Mouse (Mus musculus) frontal cortex, postnatal 36 days (tissue): ENCODE results near the gene Tnrc6c.

Source experiments
- DNase-seq, 2 experiments: peaks; one replicate each; pipeline ENCODE4 v3.0.0; 2022; ENCODE audit warnings: low spot score in 2 of 2

The Tnrc6c gene

DNA sequence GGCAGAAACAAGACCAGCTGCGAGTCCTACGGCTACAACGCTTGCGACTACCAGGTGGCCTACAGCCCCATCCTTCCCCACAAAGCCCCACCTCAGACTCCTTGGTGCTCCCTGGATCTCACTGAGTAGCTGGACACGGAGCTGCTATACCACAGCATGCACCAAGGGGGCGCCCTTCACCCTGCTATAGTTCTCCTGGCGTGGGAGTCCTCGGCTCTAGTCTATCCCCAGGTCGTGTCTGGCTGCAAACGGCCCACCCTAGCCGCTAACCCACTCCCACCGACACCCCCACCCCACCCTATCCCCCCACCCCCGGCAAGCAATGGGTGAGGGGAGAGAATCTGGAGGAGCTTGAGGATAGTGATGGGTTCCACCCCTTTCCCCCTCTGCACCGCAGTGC lies 136.2 kb downstream of the Tnrc6c start:
- peak in 1 of 2 experiments; percentile 66 for DNase-seq

DNA sequence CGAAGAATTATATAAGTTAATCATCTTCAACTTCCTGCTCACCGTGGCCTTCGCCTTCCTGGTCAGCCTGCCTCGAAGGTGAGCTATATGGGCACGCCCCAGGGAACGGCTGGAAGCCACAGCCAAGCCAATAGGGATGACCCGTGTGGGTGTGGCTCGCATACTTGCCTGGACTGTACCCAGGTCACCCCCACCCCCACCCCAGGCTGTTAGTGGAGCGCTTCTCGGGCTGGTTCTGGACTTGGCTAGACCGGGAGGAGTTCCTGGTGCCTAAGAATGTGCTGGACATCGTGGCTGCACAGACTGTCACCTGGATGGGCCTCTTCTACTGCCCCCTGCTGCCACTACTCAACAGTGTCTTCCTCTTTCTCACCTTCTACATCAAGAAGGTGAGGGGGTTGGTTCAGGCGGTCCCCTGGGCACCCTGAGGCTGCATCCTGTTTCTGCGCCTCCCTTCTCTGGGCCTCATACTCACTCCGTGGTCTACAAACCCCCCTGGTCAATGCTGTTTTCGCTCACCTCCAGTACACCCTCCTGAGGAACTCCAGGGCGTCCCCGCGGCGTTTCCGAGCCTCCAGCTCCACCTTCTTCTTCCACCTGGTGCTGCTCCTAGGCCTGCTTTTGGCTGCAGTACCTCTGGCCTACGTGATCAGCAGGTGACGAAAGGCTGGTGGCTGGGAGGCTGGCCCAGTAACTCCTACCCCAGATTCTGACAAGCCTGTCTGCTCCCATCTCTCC lies 136.8 kb downstream of the Tnrc6c start:
- DNase-seq, result no peak

DNA sequence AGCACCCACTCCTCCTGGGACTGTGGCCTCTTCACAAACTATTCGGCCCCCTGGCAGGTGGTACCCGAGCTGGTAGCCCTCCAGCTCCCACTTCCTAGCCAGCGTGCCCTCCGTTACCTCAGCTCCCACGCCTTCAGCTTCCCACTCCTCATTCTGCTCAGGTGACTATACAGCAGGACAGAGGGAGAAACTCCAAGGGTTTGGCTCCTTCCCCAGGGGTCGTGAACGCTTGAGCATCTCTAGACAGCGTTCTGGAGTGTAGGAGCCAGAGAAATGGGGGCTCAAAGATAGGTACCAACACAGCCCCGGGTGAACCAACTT lies 137.3 kb downstream of the Tnrc6c start:
- no peak for DNase-seq

DNA sequence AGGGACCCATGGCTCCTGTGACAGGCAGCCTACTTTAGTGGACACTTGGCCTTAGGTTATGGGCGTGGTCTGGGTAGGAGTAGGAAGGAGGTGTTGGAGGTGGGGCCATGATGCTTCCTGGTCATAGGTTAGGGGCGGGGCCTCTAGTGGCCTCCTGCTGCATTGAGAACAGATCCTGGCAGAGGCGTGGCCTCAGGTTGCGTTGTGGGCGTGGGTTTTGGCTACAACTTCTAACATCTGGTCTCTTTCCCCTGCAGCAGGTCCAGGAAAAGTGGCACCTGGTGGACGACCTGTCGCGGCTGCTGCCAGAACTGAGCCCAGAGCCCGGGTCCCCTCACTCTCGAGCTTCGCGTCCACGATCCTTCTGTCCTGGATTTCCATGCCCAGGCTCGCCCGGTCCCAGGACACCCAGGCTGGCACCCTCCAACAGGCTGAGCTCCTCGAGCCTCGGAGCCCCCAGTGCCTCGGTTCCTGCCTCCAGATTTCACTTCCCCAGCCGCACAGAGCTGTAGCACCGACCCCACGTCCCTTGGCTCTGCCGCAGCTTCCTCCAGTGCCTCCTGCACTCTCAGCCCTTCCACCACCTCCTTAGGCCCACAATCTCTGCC lies 138.3 kb downstream of the Tnrc6c start:
- no peak for DNase-seq

DNA sequence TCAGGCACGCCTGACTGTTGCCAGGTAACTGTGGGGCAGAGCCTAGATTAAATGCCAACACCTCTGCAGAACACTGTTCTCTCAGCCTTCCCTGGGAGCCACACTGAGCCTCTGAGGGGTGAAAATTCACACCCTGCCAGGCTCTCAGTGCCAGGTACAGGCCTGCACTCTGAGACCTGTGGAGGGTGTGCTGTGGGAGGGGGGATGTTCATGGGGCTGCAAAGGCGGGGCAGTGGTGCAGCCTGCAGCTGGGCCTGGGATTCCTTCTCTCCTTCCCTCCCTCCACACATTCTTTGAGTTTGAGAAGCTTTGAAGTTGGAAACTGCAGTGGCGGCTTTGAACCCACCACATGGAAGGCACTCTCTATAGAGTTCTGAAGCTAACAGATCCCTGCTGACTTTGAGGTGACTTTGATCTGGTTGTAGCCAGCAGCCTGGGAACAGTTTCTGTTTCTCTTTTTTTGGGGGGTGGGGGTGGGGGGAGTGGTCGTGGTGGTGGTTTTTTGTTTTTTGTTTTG lies 140.0 kb downstream of the Tnrc6c start:
- no peak for DNase-seq

DNA sequence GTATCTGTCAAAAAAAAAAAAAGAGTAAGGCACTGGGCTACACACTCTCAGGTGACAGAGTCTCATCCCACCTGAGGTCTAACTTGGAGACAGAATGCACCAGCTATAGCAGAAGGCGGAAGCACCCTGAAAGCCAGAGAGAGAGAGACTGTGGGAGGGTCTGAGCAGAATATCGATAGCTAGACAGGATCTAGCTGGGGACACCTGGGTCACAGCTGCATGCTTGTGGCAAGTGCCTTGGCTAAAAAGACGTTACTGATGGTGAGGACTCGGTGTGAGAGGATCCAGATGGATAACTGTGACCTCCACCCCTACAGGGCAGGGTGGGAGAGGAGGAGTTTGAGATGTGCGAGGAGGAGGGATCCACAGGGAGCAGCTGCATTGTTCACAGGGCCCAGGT lies 142.9 kb downstream of the Tnrc6c start:
- no peak for DNase-seq

DNA sequence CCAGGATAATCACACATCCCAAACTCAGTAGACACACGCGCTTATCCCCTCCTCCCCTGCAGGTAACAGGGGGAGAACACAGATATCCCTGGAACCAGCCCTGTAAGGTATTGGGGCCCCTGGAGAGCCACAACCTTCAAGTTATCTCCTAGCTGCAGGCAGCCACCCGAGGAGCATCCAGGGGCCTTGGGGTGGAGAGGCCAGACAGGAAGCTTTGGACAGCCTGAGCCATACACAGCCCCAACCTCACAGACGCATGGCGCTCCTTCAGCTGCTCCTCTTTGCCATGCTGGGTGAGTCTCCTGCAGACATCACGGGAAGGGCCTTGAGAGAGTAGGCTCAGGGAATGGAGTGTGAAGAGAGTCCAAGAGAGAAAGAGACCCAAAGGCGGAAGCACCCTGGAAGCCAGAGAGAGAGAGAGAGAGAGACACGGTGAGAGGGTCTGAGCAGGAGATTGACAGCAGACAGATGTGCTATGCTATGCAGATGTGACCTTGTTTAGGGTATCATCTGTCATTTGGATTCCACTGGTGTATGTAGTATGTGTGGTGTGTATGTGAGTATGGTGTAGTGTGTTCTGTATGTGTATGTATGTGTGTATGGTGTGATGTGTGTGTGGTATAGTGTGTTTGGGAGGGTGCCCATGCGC lies 143.5 kb downstream of the Tnrc6c start, which contains the start of gene 6030468B19Rik:
TSS of gene 6030468B19Rik (plus strand) at position 150 of the 649 bp plus-strand sequence.
- no peak for DNase-seq

DNA sequence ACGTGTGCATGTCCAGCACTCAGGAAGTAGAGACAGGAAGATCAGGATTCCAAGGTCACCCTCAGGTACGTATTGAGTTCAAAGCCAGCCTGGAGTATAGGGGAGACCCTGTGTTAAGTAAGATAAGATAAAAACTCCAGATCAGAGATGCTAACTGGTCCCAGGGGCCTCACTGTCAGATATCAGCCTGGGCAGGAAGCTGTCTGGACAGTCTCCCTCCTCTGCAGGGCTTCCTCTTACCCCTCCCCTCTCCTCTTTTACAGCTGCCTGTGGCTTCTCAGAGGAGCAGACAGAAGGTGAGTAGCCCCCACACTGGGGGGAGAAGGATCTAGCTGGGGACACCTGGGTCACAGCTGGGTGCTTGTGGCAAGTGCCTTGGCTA lies 144.1 kb downstream of the Tnrc6c start:
- DNase-seq, result no peak

DNA sequence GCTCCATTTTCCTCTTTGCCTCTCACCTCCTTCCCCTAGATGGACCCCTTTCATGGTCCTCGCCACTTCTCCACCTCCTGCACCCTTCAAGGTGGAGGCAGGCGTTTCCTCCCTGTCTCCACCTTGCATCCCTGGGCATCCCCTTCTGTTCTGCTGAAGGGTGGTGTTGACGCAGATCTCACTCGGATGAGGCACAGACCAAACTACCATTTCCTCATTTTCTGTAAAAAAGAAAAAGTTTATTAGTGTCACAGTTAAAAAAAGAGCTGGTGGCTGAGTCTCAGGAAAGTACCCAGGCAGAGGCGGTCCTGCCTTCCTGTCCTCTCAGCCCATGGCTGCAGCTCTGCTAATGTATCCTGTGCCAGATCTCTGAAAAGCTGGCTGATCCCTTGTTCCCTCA lies 145.1 kb downstream of the Tnrc6c start:
- no peak for DNase-seq

DNA sequence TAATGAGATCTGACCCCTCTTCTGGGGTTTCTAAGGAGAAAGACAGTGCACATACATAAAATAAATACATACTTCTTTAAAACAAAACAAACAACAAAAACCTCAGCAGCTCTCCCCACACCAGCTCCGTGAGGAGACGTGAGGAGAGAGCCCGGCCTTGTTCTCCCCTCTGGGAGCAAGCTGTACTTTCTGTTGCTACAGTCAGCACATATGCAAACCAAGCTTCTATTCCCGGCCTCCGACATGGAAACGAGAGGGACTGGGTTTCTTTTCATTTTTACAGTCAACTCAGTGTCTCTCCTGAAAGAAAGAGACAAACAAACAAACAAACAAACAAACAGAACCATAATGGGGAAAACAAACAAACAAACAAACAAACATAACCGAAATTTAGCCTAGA lies 145.9 kb downstream of the Tnrc6c start:
- no peak for DNase-seq

DNA sequence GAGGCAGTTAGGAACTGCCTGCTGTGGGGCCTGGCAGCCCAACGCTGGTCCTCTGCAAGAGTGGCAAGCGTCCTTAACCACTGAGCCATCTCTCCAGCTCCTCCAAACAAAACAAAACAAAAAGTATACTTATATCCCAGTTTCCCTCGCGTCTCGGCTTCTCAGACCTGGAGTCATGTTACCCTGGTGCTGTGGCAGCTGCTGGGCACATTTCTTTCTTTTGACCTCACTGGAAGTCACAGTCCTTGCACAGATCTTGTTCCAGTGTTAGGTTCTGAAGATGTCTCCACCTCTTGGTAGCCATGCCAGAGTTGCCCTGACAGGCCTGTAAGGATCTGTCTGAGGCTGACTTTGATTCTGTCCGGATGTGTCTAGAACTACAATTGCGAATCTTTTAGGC lies 147.6 kb downstream of the Tnrc6c start:
- DNase-seq, result no peak

DNA sequence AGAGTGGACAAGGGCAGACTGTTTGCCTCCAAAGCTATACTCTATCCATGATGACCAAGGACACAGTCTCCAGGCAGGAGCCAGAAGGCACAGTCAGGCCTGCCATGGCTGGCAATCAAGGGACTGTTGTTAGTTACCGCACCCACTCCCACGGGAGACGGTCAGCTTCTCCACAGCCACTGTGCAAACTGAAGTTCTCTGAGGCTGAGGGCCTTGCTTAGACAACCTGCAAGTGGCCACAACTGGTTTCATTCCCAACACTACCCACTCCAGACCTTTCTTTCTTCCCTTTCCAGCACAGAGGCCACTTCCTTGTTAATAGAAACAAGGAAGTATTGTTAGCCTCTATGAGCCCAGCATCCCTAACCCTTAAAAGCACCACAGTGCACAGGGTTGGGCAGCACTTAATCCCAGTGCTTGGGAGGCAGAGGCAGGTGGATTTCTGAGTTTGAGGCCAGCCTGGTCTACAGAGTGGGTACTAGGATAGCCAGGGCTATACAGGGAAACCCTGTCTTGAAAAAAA lies 149.1 kb downstream of the Tnrc6c start:
- no peak for DNase-seq

DNA sequence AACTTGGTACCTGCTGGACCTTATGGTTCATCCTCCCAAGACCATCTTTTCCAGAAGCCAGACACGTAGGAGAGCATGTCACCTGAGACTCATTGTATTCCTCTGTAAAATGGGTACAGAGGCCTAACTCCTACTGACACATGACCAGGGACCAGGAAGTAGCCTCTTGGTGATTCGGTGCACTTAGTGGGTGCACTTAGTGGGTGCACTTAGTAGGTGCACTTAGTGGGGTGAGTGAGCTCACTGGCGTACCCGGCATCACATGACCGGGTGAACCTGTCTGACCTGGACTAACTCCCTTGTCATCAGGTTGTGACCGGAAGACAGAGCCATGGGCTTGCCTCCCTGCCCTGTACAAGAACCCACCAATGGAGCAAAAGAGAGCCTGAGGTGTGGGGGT lies 152.7 kb downstream of the Tnrc6c start:
- no peak for DNase-seq

DNA sequence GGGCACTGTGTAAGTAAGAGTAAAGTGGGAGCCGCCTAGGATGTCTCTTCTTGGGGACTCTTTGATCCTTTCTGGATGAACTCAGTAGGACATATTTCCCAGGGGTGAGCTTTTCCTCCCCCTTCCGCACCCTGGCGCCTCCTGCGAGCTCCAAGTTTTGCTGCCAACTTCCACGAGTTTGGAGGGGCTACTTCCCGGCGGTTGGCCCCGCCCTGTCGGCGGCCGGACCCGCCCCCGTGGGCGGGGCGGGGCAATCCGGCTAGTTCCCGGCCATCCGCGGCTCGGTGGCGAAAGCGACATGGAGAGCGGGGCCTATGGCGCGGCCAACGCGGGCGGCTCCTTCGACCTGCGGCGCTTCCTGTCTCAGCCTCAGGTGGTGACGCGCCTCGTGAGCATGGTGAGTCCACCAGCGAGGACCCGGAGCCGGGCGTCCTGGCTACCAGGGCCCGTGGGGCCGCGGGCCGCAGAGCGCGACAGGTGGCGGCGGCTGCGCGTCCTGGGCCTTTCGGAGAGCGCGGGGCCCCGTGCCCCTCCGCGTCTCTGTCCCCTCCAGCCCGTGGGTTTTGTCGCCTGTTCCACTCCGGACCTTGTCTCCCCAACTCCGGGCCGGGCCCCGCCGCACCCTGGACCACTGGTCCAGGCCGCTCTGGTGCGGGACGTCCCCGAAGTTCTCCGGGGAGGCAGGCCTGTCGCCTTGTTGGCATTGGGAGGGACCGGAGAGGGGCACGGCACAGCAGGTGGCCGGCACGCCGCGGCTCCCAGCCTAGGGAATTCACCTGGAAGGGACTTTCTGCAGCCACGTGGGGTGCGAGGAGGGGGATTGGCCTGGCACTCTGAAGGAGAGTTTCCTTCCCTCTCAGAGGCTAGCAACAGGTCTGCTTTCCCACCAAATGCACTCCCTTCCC lies 155.6 kb downstream of the Tnrc6c start, which contains the start of the genes Gm20708 and Syngr2:
TSS of gene Gm20708 (plus strand) at position 262 of the 905 bp plus-strand sequence.
TSS of gene Syngr2 (plus strand) at position 262 of the 905 bp plus-strand sequence.
- no peak for DNase-seq

DNA sequence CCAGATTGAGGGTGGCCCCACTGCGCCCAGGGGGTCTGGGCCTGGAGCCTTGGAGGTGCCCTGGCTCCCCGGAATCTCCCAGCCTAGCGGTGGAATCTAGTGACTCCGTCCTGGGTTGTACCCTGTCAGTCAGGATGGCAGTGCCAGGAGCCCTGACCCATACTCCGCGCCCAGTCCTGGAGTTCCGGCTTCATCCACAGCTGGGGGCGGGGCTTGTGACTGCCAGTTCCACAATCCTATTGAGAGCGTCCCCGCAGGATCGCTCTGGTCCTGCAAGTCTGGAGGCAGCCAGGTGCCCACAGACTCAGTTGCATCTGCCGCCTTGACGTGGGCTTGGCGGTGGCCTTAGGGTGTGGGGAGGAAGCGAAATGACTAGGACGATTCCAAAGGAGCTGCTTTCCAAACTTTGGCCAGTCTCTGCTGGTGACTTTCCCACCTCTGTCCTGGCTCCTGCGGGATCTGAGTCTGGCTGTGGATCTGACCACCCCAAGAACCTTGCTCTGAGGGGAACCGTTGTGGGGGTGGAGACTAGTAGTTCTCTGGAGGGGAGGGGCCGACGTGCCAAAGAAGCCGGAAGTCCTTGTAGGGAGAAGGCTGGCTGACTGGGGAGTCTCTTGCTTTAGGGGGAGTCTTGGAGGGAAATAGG lies 156.4 kb downstream of the Tnrc6c start:
- peak; percentile 46 to 56 for DNase-seq
